Mouse (Mus musculus) heart, embryonic 10.5 days (tissue): ENCODE measurements around the gene Cpvl. TPM values are rescaled to one million over a fixed set of nuclear protein-coding genes. Genes with fewer than 3 reads are reported as not detected.

Experiments
- DNase-seq: peaks from one replicate; pipeline ENCODE4 v3.0.0-alpha.2; 2017; ENCODE audit warnings: low spot score
- H3K27ac ChIP-seq: fragments of 300-500 bp; sonication (generic); 2 replicates; pipeline ENCODE4 v1.5.1; 2016; ENCODE audit warnings: mild to moderate bottlenecking
- H3K27me3 ChIP-seq: fragments of 300-500 bp; sonication (generic); 2 replicates; pipeline ENCODE4 v1.6.1; 2016; ENCODE audit warnings: mild to moderate bottlenecking; ENCODE audit not compliant: poor library complexity, insufficient read depth, severe bottlenecking
- H3K36me3 ChIP-seq: fragments of 300-500 bp; sonication (generic); 2 replicates; pipeline ENCODE4 v1.6.1; 2016; ENCODE audit warnings: mild to moderate bottlenecking, moderate library complexity
- H3K4me1 ChIP-seq: fragments of 300-500 bp; sonication (generic); 2 replicates; pipeline ENCODE4 v1.6.1; 2016; ENCODE audit warnings: mild to moderate bottlenecking
- H3K4me3 ChIP-seq: fragments of 300-500 bp; sonication (generic); 2 replicates; pipeline ENCODE4 v1.5.1; 2016; ENCODE audit warnings: mild to moderate bottlenecking, moderate library complexity
- H3K9me3 ChIP-seq: fragments of 300-500 bp; sonication (generic); 2 replicates; pipeline ENCODE4 v1.6.1; 2016; ENCODE audit warnings: mild to moderate bottlenecking, moderate library complexity
- WGBS: fragments of 180-500 bp; shearing (Covaris S2); methylation state at CpG from one replicate; pipeline ENCODE4 v1.1.7; 2016; 5-methylcytosine and 5-hydroxymethylcytosine counted together
- polyA plus RNA-seq: library from polyadenylated mRNA; unstranded; fragments of >200 nt; fragmentation: Nextera tagmentation; extraction: Ambion mirVana; gene quantifications from 2 replicates; pipeline ENCODE4 v1.2.1, GENCODE M21; 2016

The Cpvl gene
- not detected in 2 replicates for polyA plus RNA-seq

DNA sequence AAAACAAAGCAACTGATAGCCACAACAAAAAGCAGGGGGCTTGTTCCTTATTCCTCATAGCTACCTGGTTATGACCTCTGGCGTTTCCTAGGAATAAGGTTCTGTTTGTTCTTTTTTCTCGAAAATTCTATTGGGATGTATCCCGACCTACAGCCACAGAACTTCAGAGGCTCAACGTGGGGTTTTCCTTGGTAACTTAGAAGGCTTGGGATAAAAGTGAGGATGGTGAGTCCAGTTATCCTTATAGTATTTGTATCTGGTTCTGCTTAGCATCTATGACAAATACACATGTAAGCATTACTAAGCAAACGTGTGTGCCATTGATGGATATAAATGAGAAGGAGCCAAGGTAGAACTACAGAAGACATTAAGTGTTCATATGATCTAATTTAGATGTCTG, at the start of gene Cpvl:
Gene Cpvl, minus strand, starts transcription at position 101 of the 400 bp plus-strand sequence.
- Histone ChIP-seq H3K4me1 (peaks cover 32% of the 10 kb centered on the region), H3K27ac (no peak within 1 kb of the TSS), H3K27me3 (no peaks in the 10 kb centered on the region), H3K36me3 (no peaks in the 10 kb centered on the region), H3K9me3 (no peaks in the 10 kb centered on the region), H3K4me3 (no peak within 1 kb of the TSS)
- WGBS, result 81% methylated on average over 5 of the region's 5 CpGs
- DNase-seq, result no peak

DNA sequence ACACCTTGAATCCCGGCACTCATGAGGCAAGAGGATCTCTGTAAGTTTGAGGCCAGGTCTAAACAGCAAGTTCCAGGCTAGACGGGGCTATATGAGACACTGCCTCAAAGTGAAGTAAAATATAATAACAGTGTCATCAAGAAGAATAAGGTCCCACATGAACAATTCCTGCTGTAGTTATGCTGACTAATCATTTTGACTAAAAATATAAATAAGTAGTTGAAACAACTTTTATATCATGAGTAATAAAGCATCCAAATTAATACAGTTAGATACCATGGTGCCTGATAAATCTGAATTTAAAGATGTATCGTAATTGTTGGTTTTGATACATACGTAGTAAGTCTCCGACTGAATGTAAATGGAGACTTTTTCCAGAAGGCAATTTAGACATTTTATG, 45.4 kb upstream of the Cpvl start:
- no peak for DNase-seq
- 94% methylated on average over 5 of the region's 5 CpGs for WGBS

DNA sequence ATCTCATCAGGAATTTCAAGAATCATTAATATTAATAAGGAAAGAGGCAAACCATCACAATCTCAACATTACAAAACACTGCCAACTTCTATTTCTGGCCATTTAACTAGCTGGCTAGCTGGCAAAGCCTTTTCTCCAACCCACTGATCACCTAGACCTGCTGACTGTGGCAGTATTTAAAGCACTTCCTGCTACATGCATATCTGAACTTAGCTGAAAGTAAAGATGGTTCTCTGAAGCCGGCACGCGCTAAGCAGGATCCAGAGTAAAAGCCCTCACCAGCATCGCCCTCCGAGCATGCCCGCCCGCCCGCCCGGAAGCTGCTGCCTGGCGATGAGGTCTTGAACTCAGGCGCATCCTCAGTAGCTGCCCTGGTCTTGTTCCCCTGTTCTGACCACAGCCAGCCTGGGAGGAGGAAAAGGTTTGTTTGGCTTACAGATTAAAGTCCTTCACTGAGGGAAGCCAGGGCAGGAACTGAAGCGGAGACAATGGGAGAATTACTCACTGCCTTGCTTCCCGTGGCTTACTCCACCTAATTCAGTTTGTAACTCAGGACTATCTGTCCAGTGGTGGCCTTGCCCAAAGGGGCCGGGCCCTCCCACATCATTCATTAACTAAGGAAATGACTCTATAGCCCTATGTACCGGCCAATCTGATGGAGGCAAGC, 42.8 kb upstream of the Cpvl start:
- H3K4me1 ChIP-seq, result peaks cover 27% of the 10 kb centered on the region
- no peaks in the 10 kb centered on the region for H3K27me3 ChIP-seq
- WGBS, result 50% methylated on average over 15 of the region's 15 CpGs
- H3K27ac ChIP-seq, result peak overlapping the region; percentile 56; the same call in 1 of the 2 replicates
- DNase-seq, result no peak
- no peaks in the 10 kb centered on the region for H3K9me3 ChIP-seq
- H3K36me3 ChIP-seq, result no peaks in the 10 kb centered on the region
- H3K4me3 ChIP-seq, result peak overlapping the region; percentile 12; the same call in 1 of the 2 replicates

More for the DNA sequence above, 45.4 kb upstream of the Cpvl start:
- no peak overlapping the region for H3K27ac ChIP-seq
- no peaks in the 10 kb centered on the region for H3K27me3 ChIP-seq
- no peaks in the 10 kb centered on the region for H3K9me3 ChIP-seq
- no peaks in the 10 kb centered on the region for H3K36me3 ChIP-seq
- no peak overlapping the region for H3K4me3 ChIP-seq
- H3K4me1 ChIP-seq, result peaks cover 15% of the 10 kb centered on the region

DNA sequence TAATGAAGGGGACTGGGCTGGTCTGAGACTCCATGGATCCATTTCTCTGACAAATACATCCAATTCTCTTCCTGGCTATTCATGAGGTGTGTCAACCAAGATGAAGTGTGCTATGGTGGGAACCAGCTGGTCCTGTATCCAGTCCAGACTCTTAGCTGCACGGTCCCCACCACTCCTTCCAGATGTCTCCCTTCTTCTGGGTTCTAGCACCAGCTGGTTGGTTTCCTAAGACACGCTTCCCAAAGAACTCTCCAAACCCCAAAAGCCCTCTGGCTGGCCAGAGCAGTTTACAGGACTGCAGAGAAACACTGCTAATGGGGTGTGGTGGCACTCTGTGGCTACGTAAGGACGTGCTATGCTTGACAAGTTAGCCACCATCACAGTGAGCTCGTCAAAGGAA, 40.4 kb upstream of the Cpvl start:
- Histone ChIP-seq H3K27ac (no peak overlapping the region), H3K4me3 (no peak overlapping the region), H3K27me3 (no peaks in the 10 kb centered on the region), H3K36me3 (no peaks in the 10 kb centered on the region), H3K9me3 (no peaks in the 10 kb centered on the region), H3K4me1 (peaks cover 27% of the 10 kb centered on the region)
- WGBS, result 56% methylated on average over 5 of the region's 5 CpGs
- no peak for DNase-seq

DNA sequence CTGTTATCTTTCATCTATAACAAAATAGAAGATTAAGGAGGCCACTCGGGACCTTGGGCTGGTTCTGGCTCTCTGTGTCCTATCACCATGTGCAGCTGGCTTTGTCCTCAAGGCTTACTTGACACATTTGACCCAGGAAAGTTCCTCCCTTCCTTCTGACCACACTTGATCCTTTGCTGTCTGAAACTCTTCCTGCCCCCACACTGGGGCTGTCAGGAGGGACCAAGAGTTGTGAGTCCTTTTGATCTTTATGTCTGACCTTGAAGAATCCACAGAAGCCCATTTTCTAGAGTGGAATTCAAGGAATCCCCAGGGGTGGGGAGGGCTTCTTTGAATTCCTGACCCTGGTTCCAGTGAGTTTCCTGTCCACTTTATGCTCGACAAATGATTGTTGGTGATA, 39.6 kb upstream of the Cpvl start:
- Histone ChIP-seq H3K27me3 (no peaks in the 10 kb centered on the region), H3K4me1 (peaks cover 27% of the 10 kb centered on the region), H3K4me3 (no peak overlapping the region), H3K36me3 (no peaks in the 10 kb centered on the region), H3K9me3 (no peaks in the 10 kb centered on the region), H3K27ac (no peak overlapping the region)
- WGBS, result 15% methylated on average over 2 of the region's 2 CpGs
- DNase-seq, result no peak

DNA sequence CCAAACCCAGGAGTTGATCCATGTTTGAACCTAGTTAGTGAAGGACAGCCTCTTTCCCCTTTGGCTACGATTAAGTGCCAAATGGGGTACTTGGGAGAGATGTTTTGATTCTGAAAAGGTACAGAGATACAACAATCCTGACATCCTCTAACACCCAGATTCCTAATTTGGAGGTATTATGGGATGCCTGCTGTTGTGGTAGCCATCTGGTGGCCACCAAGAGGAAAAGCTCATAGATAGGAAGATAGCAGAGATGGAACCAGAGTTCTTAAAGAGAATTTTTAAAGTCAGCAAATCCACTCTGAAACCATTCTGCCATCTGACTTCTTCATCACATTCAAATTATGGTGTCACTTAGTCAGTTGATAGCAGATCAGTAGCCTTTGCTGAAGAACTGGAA, 33.7 kb upstream of the Cpvl start:
- Histone ChIP-seq H3K27me3 (no peaks in the 10 kb centered on the region; the same call in 1 of the 2 replicates), H3K27ac (no peak overlapping the region), H3K4me1 (peaks cover 11% of the 10 kb centered on the region; the same call in 1 of the 2 replicates), H3K4me3 (no peak overlapping the region), H3K9me3 (no peaks in the 10 kb centered on the region), H3K36me3 (no peaks in the 10 kb centered on the region)
- no peak for DNase-seq
- WGBS, result 81% methylated on average over 1 of the region's 1 CpGs

DNA sequence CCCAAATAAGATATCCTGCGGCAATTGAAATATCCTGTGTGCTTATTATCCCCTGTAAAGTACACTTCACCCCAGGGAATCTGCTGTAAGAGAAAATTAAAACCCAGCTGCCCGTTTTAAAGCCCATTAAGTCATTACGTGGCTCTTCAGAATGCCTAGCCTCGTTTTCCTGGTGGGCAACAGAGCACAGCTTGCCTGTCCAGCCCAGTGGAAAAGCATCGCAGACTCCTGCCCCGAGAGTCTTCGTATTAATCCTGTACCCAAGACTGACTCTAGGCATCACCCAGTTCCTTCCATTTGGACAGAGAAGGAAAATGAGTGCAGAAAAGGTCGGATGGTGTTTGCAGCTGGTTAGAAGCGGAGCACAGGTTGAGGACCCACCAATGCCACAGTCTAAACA, 31.9 kb upstream of the Cpvl start:
- no peaks in the 10 kb centered on the region for H3K36me3 ChIP-seq
- H3K9me3 ChIP-seq, result no peaks in the 10 kb centered on the region
- WGBS, result 78% methylated on average over 9 of the region's 9 CpGs
- H3K4me3 ChIP-seq, result no peak overlapping the region
- DNase-seq, result no peak
- no peak overlapping the region for H3K27ac ChIP-seq
- H3K27me3 ChIP-seq, result no peaks in the 10 kb centered on the region; the same call in 1 of the 2 replicates
- peaks cover 6% of the 10 kb centered on the region; the same call in 1 of the 2 replicates for H3K4me1 ChIP-seq

DNA sequence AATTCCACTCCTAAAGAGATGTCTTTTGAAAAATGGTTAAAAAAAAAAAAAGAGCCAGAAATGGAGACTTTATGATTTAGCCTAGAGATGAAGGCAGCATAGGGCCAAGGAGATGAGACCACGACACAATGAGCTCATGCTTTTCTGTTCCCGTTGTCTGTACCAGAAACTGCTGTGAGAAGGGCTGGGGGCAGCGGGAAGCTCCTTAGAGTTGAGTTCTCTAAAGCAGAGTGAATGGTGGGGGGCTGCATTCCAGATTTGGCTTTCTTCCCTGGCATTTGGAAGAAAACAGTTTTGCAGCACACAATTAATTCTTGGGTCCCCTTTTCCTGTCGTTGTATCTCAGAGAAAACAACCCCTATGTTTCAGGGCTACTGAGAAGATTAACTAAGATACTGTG, 30.8 kb upstream of the Cpvl start:
- no peak overlapping the region for H3K27ac ChIP-seq
- H3K4me3 ChIP-seq, result no peak overlapping the region
- no peaks in the 10 kb centered on the region for H3K36me3 ChIP-seq
- H3K9me3 ChIP-seq, result no peaks in the 10 kb centered on the region
- H3K4me1 ChIP-seq, result peaks cover 6% of the 10 kb centered on the region; the same call in 1 of the 2 replicates
- H3K27me3 ChIP-seq, result no peaks in the 10 kb centered on the region; the same call in 1 of the 2 replicates
- DNase-seq, result no peak
- 33% methylated on average over 4 of the region's 4 CpGs for WGBS

DNA sequence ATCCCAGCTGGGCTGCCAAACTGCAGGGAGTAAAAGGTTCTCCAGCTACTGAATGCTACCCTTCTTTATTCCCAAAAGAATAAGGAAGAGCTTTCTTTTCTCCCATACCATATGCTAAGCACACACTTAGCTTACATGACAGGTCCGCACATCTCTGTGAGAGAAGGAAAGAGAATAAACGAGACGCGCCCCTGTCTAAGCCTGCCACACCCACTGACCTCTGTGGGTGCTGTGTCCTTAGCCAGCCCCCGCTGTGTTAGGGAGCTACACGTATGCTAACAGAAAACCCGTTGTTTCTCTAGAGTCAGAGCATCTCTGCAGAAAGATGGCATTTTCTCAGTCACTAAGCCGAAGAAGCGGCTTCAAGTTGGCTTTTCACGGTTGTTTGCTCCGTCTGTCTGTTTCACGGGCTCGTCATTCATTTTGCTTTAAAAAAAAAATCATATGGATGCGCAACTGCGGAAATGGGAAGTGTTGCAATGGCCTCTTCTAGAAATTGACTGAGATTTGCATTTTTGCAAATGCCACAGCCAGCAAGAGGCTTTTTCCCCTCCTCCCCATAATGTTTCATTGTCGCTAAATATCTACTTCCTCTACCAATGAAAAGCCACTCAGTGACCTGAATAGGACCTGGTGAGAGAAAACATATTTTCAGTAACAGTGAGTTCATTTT, 30.1 kb upstream of the Cpvl start:
- H3K27ac ChIP-seq, result no peak overlapping the region
- no peak overlapping the region for H3K4me3 ChIP-seq
- WGBS, result 79% methylated on average over 16 of the region's 16 CpGs
- H3K27me3 ChIP-seq, result no peaks in the 10 kb centered on the region; the same call in 1 of the 2 replicates
- H3K9me3 ChIP-seq, result no peaks in the 10 kb centered on the region
- H3K36me3 ChIP-seq, result no peaks in the 10 kb centered on the region
- no peak for DNase-seq
- peaks cover 6% of the 10 kb centered on the region; the same call in 1 of the 2 replicates for H3K4me1 ChIP-seq

DNA sequence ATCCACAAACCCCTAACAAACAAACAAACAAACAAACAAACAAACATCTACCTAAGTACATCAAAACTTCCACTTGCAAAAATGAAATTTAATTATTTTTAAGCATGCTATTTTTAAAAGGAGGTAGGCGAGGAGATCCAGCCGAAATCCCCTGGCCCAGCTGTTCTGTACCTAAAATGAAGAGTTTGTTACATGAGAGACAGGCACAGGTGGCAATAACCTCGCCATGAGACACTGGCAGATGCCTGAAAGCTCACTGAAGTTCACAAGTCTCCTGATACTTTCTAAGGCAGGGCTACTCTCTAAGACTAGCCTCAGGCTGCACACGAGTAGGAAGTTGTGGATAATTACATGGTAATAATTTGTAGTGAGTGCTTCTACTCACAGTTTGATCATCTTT, 26.8 kb upstream of the Cpvl start:
- H3K27me3 ChIP-seq, result no peaks in the 10 kb centered on the region
- WGBS, result 69% methylated on average over 4 of the region's 4 CpGs
- DNase-seq, result no peak
- no peaks in the 10 kb centered on the region for H3K36me3 ChIP-seq
- H3K9me3 ChIP-seq, result no peaks in the 10 kb centered on the region
- no peak overlapping the region for H3K4me3 ChIP-seq
- H3K4me1 ChIP-seq, result peaks cover 6% of the 10 kb centered on the region; the same call in 1 of the 2 replicates
- H3K27ac ChIP-seq, result no peak overlapping the region

DNA sequence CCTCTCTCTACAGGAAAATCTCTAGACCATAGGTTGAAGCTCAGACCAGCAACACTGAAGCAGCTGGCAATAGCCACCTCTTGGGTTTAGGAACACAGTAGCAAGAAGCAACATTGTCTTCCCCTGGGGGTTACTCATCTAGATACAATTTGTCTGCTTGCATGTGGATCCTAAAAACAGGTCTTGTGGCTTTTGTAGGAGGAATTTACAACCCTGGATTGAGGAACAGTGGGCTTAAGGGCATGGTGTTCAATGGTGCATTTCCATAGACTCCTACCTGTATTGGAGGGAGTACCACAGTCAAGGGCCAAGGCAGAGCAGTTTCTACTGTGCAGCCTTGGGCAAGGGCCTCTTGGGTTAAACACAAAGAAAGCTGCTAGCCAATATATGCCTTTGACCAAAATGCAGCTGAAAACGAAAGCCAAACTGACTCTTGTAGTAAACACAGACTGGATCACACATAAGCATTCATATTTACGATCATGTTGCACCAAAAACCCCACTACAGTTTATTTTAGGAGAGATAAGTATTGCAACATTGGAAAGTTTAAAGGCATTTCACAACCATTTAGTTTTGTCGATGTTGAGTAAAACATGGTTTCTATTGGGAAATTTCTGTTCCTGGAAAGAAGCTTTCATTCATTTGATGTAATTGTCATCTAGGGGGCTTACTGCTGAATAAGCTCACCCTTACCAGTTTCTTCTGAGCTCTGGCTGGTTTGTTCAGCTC, 17.9 kb upstream of the Cpvl start:
- H3K9me3 ChIP-seq, result no peaks in the 10 kb centered on the region
- WGBS, result 89% methylated on average over 3 of the region's 3 CpGs
- H3K4me3 ChIP-seq, result no peak overlapping the region
- H3K27me3 ChIP-seq, result no peaks in the 10 kb centered on the region
- no peaks in the 10 kb centered on the region for H3K36me3 ChIP-seq
- no peak overlapping the region for H3K27ac ChIP-seq
- no peak for DNase-seq
- H3K4me1 ChIP-seq, result 0 out of 2 replicates have a peak, but pooled peaks cover 3% of the 10 kb centered on the region

DNA sequence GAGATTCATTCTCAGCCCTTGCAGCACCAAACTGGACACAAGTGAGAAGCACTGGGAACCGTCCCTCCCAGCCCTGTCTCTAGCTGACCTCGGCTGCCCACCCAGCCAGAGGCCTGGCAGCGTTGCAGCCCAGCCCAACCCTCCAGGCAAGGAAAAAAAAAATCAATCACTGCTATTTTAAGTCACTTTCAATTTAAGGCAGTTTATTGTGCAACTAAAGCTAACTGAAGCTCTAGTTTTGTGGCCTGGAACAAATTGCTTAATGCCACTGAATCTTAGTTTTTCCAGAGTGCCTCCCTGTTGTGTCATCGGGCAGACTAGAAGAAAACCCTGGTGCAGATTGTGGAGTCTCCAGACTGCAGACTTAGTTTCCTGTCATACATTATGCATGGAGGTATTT, 17.0 kb upstream of the Cpvl start:
- WGBS, result 55% methylated on average over 4 of the region's 4 CpGs
- DNase-seq, result no peak
- Histone ChIP-seq H3K9me3 (no peaks in the 10 kb centered on the region), H3K4me1 (0 out of 2 replicates have a peak, but pooled peaks cover 3% of the 10 kb centered on the region), H3K27ac (no peak overlapping the region), H3K27me3 (no peaks in the 10 kb centered on the region), H3K4me3 (no peak overlapping the region), H3K36me3 (no peaks in the 10 kb centered on the region)

DNA sequence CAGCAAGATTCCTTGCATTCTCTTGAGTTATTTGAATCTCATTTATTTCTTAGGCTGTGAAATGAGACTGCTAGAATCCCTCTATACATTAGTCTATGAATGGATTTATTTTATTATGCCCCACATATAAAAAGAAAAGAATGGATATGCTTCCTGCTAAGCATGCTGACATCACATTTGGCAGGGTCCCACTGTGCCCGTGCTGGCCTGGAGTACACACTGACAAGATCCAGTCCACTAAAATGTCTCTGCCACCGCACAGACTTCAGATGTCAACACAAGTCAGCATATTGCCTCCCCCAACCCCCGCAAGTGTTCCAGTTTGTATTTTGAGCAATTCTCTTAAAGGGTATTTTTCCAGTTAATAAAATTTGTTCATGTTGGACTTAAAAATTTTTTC, 13.9 kb upstream of the Cpvl start:
- Histone ChIP-seq H3K27me3 (no peaks in the 10 kb centered on the region), H3K27ac (no peak overlapping the region), H3K9me3 (no peaks in the 10 kb centered on the region), H3K36me3 (no peaks in the 10 kb centered on the region), H3K4me3 (no peak overlapping the region), H3K4me1 (0 out of 2 replicates have a peak, but pooled peaks cover 3% of the 10 kb centered on the region)
- WGBS, result 68% methylated on average over 3 of the region's 3 CpGs
- no peak for DNase-seq
